Mouse (Mus musculus) embryo, embryonic 10.5 days (tissue): ENCODE data around the gene Prkar2a.

ENCODE experiments used
- DNase-seq: peaks from one replicate; pipeline ENCODE4 v3.0.0-alpha.2; 2015; ENCODE audit warnings: low spot score

The Prkar2a gene

GRCm38 (mm10) chr9:108795762-108796161 lies 106.6 kb downstream of the Prkar2a start:
- peak; percentile 45 for DNase-seq

GRCm38 (mm10) chr9:108796351-108796981 lies 107.4 kb downstream of the Prkar2a start:
- no peak for DNase-seq

GRCm38 (mm10) chr9:108797477-108797876 lies 108.4 kb downstream of the Prkar2a start:
- DNase-seq = no peak

GRCm38 (mm10) chr9:108798508-108799075 lies 109.5 kb downstream of the Prkar2a start:
- no peak for DNase-seq

GRCm38 (mm10) chr9:108799564-108799963 lies 110.5 kb downstream of the Prkar2a start:
- no peak for DNase-seq
